Mouse (Mus musculus) liver, embryonic 12.5 days (tissue): ENCODE measurements around the gene Cntrl. TPM values are rescaled to one million over a fixed set of nuclear protein-coding genes. Genes with fewer than 3 reads are reported as not detected.

ENCODE experiments used
- ATAC-seq: fragments of 200-750 bp; cut with Nextera tagmentation; 2 replicates; pipeline ENCODE4 v1.8.0; 2017; ENCODE audit warnings: moderate number of reproducible peaks, mild to moderate bottlenecking, moderate library complexity
- H3K27ac ChIP-seq: fragments of 300-500 bp; sonication (generic); 2 replicates; pipeline ENCODE4 v1.5.1; 2016; ENCODE audit warnings: mild to moderate bottlenecking
- H3K27me3 ChIP-seq: fragments of 300-500 bp; sonication (generic); replicated peaks from 2 replicates; pipeline ENCODE4 v1.6.1; 2016; ENCODE audit warnings: mild to moderate bottlenecking, moderate library complexity
- H3K36me3 ChIP-seq: fragments of 300-500 bp; sonication (generic); 2 replicates; pipeline ENCODE4 v1.6.1; 2016; ENCODE audit warnings: mild to moderate bottlenecking, moderate library complexity
- H3K4me1 ChIP-seq: fragments of 300-500 bp; sonication (generic); 2 replicates; pipeline ENCODE4 v1.6.1; 2016
- H3K4me2 ChIP-seq: fragments of 300-500 bp; sonication (generic); 2 replicates; pipeline ENCODE4 v1.6.1; 2016; ENCODE audit warnings: mild to moderate bottlenecking, moderate library complexity
- H3K4me3 ChIP-seq: fragments of 300-500 bp; sonication (generic); 2 replicates; pipeline ENCODE4 v1.5.1; 2016; ENCODE audit warnings: mild to moderate bottlenecking, moderate library complexity
- H3K9ac ChIP-seq: fragments of 300-500 bp; sonication (generic); 2 replicates; pipeline ENCODE4 v1.6.1; 2016; ENCODE audit warnings: mild to moderate bottlenecking, moderate library complexity
- H3K9me3 ChIP-seq: fragments of 300-500 bp; sonication (generic); replicated peaks from 2 replicates; pipeline ENCODE4 v1.6.1; 2016; ENCODE audit warnings: mild to moderate bottlenecking, moderate library complexity
- WGBS: fragments of 180-500 bp; shearing (Covaris S2); methylation state at CpG from one replicate; pipeline ENCODE4 v1.1.7; 2016; ENCODE audit not compliant: insufficient replicate concordance; 5-methylcytosine and 5-hydroxymethylcytosine counted together
- polyA plus RNA-seq: library from polyadenylated mRNA; unstranded; fragments of >200 nt; fragmentation: Nextera tagmentation; extraction: Ambion mirVana; gene quantifications from 2 replicates; pipeline ENCODE4 v1.2.1, GENCODE M21; 2016

The Cntrl gene
- polyA plus RNA-seq, 1 experiment from 2014 or later, result 12.7 TPM

GRCm38 (mm10) chr2:35208931-35209665 lies 99.8 kb downstream of the Cntrl start:
- 46% methylated on average over 8 of the region's 8 CpGs for WGBS
- H3K36me3 ChIP-seq, result no peaks in the 10 kb centered on the region
- H3K4me3 ChIP-seq, result no peak overlapping the region
- H3K27me3 ChIP-seq, result peaks cover 14% of the 10 kb centered on the region; the same call in 1 of the 2 replicates
- no peak overlapping the region for H3K4me2 ChIP-seq
- H3K27ac ChIP-seq, result no peak overlapping the region
- no peaks in the 10 kb centered on the region for H3K9me3 ChIP-seq
- peaks cover 12% of the 10 kb centered on the region for H3K4me1 ChIP-seq
- ATAC-seq, result no peak
- no peak overlapping the region for H3K9ac ChIP-seq

DNA sequence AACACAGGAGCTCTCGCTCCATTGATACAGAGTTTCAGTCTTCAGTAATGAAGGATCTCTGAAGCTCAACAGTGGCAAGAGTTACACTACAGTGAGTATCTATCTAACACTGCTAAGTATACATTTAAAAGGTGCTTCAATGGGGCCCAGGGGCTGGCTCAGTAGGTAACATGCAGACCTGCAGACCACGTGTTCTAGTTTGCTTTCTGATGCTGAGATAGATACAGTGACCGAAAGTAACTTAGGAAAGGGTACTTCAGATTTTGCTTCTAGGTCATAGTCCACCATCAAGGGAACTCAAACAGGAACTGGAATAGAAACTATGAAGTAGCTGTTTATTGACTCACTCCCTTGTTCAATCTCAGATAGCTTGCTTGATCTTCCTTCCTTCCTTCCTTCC lies 102.4 kb downstream of the Cntrl start:
- peaks cover 18% of the 10 kb centered on the region for H3K4me1 ChIP-seq
- WGBS, result 74% methylated on average over 3 of the region's 3 CpGs
- no peaks in the 10 kb centered on the region for H3K36me3 ChIP-seq
- ATAC-seq, result no peak
- no peaks in the 10 kb centered on the region for H3K9me3 ChIP-seq
- no peak overlapping the region for H3K4me3 ChIP-seq
- H3K27me3 ChIP-seq, result peaks cover 28% of the 10 kb centered on the region; the same call in 1 of the 2 replicates
- no peak overlapping the region for H3K4me2 ChIP-seq
- H3K27ac ChIP-seq, result no peak overlapping the region
- H3K9ac ChIP-seq, result no peak overlapping the region

GRCm38 (mm10) chr2:35213345-35213910 lies 104.1 kb downstream of the Cntrl start:
- ATAC-seq, result peak; percentile 59; the same call in 1 of the 2 replicates
- Histone ChIP-seq H3K4me3 (no peak overlapping the region), H3K27ac (no peak overlapping the region)

DNA sequence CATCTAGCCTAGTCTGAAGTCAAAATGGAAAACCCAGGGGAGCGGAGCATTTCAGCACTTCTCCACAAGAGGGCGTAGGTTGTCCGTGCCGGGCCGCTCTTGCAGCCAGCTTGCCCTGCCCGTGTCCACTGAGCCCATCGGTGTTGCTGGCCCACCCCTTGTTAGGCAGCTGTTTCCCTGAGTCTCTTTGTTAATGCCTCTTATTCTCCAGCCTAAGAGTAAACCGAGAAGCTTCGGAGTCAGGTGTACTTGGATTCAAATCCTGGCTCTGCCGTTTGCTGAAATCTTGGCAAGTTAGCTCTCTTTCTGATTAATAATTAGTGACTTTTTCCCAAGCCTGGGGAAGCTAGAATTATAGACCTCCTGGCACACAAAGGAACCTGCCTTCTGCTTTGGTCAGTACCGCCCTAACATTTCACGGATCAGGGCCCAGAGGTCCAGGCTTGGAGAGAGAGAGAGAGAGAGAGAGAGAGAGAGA lies 105.6 kb downstream of the Cntrl start:
- ATAC-seq, result 0 out of 2 replicates have a peak, but pooled peaks have one; percentile 36

More at GRCm38 (mm10) chr2:35213345-35213910, 104.1 kb downstream of the Cntrl start:
- no peak overlapping the region for H3K9ac ChIP-seq
- H3K4me2 ChIP-seq, result peak overlapping the region; percentile 47
- WGBS, result 27% methylated on average over 12 of the region's 12 CpGs
- H3K27me3 ChIP-seq, result peaks cover 28% of the 10 kb centered on the region; the same call in 1 of the 2 replicates
- peaks cover 18% of the 10 kb centered on the region for H3K4me1 ChIP-seq
- no peaks in the 10 kb centered on the region for H3K9me3 ChIP-seq
- H3K36me3 ChIP-seq, result no peaks in the 10 kb centered on the region

DNA sequence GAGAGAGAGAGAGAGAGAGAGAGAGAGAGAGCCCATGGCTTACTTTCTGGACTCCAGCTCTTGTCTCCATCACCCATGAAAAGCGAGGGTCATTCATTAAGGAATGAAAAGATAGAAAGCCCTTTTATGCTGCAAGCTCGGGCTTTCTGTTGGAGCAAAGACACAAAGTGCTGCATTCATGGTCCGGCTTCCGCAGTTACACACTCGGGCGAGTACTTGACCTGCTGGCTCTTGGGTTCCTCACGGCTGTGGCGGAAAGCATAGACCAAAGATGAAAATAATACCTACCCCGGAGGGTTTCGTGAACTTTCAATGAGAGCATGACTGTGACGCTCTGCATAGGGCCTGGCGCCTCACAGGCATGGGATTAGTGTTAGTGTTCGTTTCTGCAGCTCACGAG lies 106.1 kb downstream of the Cntrl start:
- no peak overlapping the region for H3K4me3 ChIP-seq
- H3K36me3 ChIP-seq, result no peaks in the 10 kb centered on the region
- peaks cover 28% of the 10 kb centered on the region; the same call in 1 of the 2 replicates for H3K27me3 ChIP-seq
- no peak overlapping the region for H3K9ac ChIP-seq
- no peak for ATAC-seq
- H3K4me1 ChIP-seq, result peaks cover 18% of the 10 kb centered on the region
- H3K27ac ChIP-seq, result no peak overlapping the region
- H3K4me2 ChIP-seq, result no peak overlapping the region
- H3K9me3 ChIP-seq, result no peaks in the 10 kb centered on the region
- WGBS, result 76% methylated on average over 14 of the region's 14 CpGs

More for the DNA sequence above, 105.6 kb downstream of the Cntrl start:
- WGBS, result 15% methylated on average over 12 of the region's 12 CpGs
- Histone ChIP-seq H3K9me3 (no peaks in the 10 kb centered on the region), H3K4me3 (no peak overlapping the region), H3K9ac (no peak overlapping the region), H3K27me3 (peaks cover 28% of the 10 kb centered on the region; the same call in 1 of the 2 replicates), H3K27ac (no peak overlapping the region), H3K4me2 (peak overlapping the region; percentile 30), H3K4me1 (peaks cover 18% of the 10 kb centered on the region), H3K36me3 (no peaks in the 10 kb centered on the region)

GRCm38 (mm10) chr2:35216701-35217100 lies 107.4 kb downstream of the Cntrl start:
- Histone ChIP-seq H3K9ac (no peak overlapping the region), H3K27me3 (peaks cover 24% of the 10 kb centered on the region; the same call in 1 of the 2 replicates), H3K9me3 (no peaks in the 10 kb centered on the region), H3K4me3 (no peak overlapping the region), H3K4me2 (no peak overlapping the region), H3K36me3 (no peaks in the 10 kb centered on the region), H3K27ac (no peak overlapping the region), H3K4me1 (peaks cover 18% of the 10 kb centered on the region)
- 49% methylated on average over 2 of the region's 2 CpGs for WGBS
- ATAC-seq, result no peak

GRCm38 (mm10) chr2:35218736-35219135 lies 109.4 kb downstream of the Cntrl start:
- Histone ChIP-seq H3K4me1 (peaks cover 10% of the 10 kb centered on the region), H3K4me3 (no peak overlapping the region), H3K27ac (no peak overlapping the region), H3K4me2 (no peak overlapping the region), H3K27me3 (peaks cover 16% of the 10 kb centered on the region; the same call in 1 of the 2 replicates), H3K9me3 (no peaks in the 10 kb centered on the region), H3K9ac (no peak overlapping the region), H3K36me3 (no peaks in the 10 kb centered on the region)
- ATAC-seq, result no peak
- WGBS, result 71% methylated on average over 3 of the region's 3 CpGs

DNA sequence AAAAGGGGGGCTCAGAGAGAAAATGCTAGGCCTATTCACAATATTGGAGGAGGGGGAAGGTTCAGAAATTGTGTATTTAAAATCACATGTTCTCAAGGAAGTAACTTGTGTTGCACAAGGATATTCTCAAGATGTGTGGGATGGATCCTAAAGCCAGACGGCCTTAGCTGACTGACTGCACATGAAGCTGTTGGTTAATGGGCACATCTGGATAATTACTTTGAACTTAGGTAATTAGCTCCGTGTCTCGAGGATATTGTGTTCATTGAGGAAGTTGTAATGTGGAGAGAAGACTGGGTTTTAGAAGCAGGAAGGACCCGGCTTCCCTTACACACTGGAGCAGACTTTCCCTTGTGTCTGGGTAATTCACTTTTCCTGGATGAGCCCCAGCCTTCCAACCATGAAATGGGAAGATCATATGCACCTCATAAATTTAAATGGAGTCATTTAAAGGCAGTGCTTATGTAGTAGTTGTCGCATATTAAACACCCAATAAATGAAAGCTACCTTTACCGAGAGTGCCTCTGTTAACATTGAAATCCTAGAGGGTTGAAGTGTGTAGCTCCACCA lies 113.6 kb downstream of the Cntrl start:
- H3K4me1 ChIP-seq, result no peaks in the 10 kb centered on the region
- WGBS, result 55% methylated on average over 6 of the region's 6 CpGs
- no peak overlapping the region for H3K27ac ChIP-seq
- no peaks in the 10 kb centered on the region for H3K27me3 ChIP-seq
- no peak for ATAC-seq
- no peaks in the 10 kb centered on the region for H3K36me3 ChIP-seq
- no peak overlapping the region for H3K4me2 ChIP-seq
- no peak overlapping the region for H3K4me3 ChIP-seq
- H3K9me3 ChIP-seq, result no peaks in the 10 kb centered on the region
- H3K9ac ChIP-seq, result no peak overlapping the region

DNA sequence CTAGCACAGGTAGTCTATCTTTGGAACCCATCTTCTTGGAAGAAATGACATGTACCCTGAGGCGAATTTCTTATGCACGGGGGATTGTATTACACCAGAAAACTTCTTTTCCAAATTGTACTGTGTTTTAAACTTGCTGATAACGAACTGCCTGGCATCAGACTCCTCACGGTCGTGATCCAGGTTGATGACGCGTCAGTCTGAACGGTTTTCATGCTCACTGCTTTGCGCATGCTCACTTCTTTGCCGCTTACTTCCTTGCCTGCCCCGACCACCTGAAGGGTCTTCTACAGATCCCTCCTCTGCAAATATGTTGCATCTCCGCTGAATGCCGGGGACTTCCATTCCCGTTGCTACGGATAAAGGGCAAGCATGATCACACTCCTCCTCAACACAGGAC lies 115.0 kb downstream of the Cntrl start:
- no peak overlapping the region for H3K9ac ChIP-seq
- ATAC-seq, result no peak
- WGBS, result 78% methylated on average over 15 of the region's 15 CpGs
- no peaks in the 10 kb centered on the region for H3K4me1 ChIP-seq
- H3K27ac ChIP-seq, result no peak overlapping the region
- H3K4me3 ChIP-seq, result no peak overlapping the region
- H3K9me3 ChIP-seq, result no peaks in the 10 kb centered on the region
- H3K4me2 ChIP-seq, result no peak overlapping the region
- no peaks in the 10 kb centered on the region for H3K27me3 ChIP-seq
- no peaks in the 10 kb centered on the region for H3K36me3 ChIP-seq

DNA sequence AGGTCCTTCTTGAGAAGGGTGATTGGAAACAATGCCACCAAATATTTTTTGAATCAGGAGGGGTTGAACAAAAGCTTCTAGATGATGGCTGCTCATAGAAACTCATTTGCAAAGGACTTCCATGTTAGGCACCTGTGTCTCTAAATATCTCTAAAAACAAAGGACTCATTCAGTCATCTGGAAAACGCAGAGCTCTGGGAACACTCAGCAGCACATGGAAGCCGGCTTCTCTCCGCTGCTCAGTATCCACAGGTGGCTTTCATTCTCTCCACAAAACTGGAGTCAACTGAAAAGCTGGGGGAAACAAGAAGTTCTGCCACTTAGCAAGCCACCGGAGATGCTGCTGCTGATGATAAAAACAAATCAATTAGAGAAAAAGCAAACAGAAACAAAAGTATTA lies 118.9 kb downstream of the Cntrl start:
- Histone ChIP-seq H3K4me3 (no peak overlapping the region), H3K9me3 (no peaks in the 10 kb centered on the region), H3K27ac (no peak overlapping the region), H3K4me1 (peaks cover 5% of the 10 kb centered on the region; the same call in 1 of the 2 replicates), H3K27me3 (no peaks in the 10 kb centered on the region), H3K36me3 (no peaks in the 10 kb centered on the region), H3K9ac (no peak overlapping the region), H3K4me2 (no peak overlapping the region)
- no peak for ATAC-seq
- 70% methylated on average over 4 of the region's 4 CpGs for WGBS
